Mouse (Mus musculus) hindbrain, embryonic 10.5 days (tissue): ENCODE measurements around the gene Hand2. TPM values are rescaled to one million over a fixed set of nuclear protein-coding genes. Genes with fewer than 3 reads are reported as not detected.

Experiments used
- DNase-seq: peaks from one replicate; pipeline ENCODE4 v3.0.0-alpha.2; 2017; ENCODE audit warnings: low spot score
- H3K27ac ChIP-seq: fragments of 300-500 bp; sonication (generic); 2 replicates; pipeline ENCODE4 v1.5.1; 2016; ENCODE audit warnings: mild to moderate bottlenecking, moderate library complexity
- H3K27me3 ChIP-seq: fragments of 300-500 bp; sonication (generic); 2 replicates; pipeline ENCODE4 v1.6.1; 2016; ENCODE audit warnings: mild to moderate bottlenecking; ENCODE audit not compliant: poor library complexity, insufficient read depth, severe bottlenecking
- H3K36me3 ChIP-seq: fragments of 300-500 bp; sonication (generic); 2 replicates; pipeline ENCODE4 v1.6.1; 2016; ENCODE audit warnings: mild to moderate bottlenecking, moderate library complexity
- H3K4me1 ChIP-seq: fragments of 300-500 bp; sonication (generic); replicated peaks from 2 replicates; pipeline ENCODE4 v1.6.1; 2016; ENCODE audit warnings: mild to moderate bottlenecking
- H3K4me3 ChIP-seq: fragments of 300-500 bp; sonication (generic); 2 replicates; pipeline ENCODE4 v1.5.1; 2016; ENCODE audit warnings: mild to moderate bottlenecking, moderate library complexity
- H3K9me3 ChIP-seq: fragments of 300-500 bp; sonication (generic); 2 replicates; pipeline ENCODE4 v1.6.1; 2016; ENCODE audit warnings: mild to moderate bottlenecking, moderate library complexity
- WGBS: fragments of 180-500 bp; shearing (Covaris S2); methylation state at CpG from one replicate; pipeline ENCODE4 v1.1.7; 2016; 5-methylcytosine and 5-hydroxymethylcytosine counted together
- polyA plus RNA-seq: library from polyadenylated mRNA; unstranded; fragments of >200 nt; fragmentation: Nextera tagmentation; extraction: Ambion mirVana; gene quantifications from 2 replicates; pipeline ENCODE4 v1.2.1, GENCODE M21; 2016

The Hand2 gene
- polyA plus RNA-seq, 1 experiment from 2014 or later = not detected

DNA sequence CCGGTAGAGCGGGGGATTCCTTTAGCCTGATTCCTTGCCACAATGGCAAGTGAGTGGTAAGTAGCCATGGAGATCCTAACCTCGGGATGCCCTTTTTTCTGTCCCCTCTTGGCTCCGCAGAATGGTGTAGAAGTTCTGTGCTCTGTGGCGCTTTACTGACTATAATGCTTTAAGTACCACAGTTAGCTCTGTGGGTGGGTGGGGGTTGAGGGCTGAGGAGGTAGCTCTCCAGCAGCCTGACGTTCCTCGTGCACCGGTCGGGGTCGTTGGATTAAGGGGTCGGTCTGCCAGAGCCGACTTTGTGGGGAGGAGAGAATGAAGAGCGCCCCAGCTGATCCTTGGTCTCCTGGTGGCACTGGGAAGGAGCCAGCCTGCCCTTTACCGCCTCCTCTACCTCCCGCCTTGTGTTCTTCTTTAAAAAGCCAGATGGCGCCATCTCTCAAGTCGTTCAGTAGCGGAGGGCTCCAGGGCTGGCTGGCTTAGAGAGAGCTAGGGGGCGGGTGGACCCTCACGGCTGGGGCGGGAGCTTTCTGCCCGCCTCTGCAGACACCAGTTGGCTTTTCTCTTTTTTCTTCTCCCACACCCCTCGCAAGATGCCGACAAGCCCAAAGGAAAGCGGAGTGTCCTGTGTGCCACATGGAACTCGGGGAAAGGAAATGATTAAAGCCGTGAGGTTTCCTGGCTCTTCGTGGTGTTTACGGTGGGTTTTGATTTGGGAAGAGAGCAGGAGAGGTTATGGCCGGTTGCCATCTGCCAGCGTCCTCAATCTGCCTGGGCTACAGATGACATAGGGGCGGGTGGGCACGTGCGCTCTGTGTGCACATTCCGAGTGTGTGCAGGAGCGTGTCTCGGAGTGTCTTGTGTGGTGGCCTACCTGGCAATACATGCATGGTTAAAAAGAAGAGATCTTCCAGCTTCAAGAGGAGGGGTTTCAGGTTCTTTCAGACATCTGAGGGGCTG is 32.8 kb downstream of the Hand2 start:
- Histone ChIP-seq H3K9me3 (no peaks in the 10 kb centered on the region), H3K27me3 (peaks cover 78% of the 10 kb centered on the region), H3K4me1 (peaks cover 10% of the 10 kb centered on the region; the same call in 1 of the 2 replicates), H3K36me3 (no peaks in the 10 kb centered on the region), H3K27ac (no peak overlapping the region), H3K4me3 (peak overlapping the region; percentile 51)
- peak; percentile 81 for DNase-seq
- 2% methylated on average over 37 of the region's 37 CpGs for WGBS

DNA sequence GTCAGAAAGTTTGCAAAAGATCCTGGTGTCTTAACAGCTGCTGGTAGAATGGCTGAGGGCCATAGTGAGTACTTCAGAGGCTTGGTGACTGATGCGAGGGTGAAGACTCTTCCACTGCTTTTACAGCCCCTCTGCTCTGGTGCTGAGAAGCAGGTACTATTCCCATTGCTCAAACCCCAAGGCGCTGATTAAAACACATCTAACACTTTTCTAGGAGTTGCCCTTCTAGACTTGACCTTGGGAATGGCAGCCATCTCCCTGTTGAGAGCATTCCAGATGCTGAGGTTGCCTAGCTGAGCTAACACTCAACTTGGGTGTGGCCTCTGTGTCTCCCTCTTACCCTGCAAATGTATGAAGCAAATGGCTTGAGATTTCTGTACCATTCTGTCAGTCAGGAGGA is 34.1 kb downstream of the Hand2 start:
- Histone ChIP-seq H3K27me3 (peaks cover 65% of the 10 kb centered on the region), H3K36me3 (no peaks in the 10 kb centered on the region), H3K9me3 (no peaks in the 10 kb centered on the region), H3K4me3 (no peak overlapping the region), H3K4me1 (peaks cover 10% of the 10 kb centered on the region; the same call in 1 of the 2 replicates), H3K27ac (no peak overlapping the region)
- DNase-seq = no peak
- 69% methylated on average over 2 of the region's 2 CpGs for WGBS

DNA sequence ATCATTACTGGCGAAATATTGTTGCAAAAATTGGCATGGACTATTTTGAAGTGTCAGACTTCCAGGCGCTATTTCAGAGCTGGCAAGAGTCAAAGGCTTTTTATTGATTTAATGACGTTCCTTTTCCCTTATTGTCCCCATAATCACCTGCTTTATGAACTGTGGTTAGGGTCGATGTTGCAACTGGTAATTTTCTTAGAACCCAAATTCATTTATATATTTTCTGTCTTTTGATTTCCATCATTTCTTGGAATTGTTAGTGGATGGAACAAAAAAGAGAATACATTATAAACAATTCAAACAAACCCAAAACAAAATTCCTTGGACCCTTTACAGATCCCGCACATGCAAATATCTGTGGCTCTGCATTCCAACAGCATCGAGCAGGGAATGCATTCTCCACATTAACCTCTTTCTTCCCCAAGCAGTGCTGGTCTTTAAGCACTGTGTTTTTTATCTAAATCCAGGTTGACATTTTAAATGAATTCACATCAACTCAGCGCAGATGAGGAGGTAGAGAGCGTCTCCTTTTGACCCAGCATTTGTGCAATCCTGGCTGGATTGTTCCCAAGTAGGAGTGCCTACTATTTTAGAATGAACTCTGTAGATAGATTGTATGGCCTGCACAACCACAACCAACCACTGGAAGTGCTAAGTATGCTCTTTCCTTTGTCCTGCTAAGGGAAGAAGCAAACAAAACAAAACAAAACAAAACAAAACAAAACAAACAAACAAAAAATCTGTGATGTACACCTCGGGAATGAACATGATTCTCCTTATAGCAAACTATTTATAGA is 35.9 kb downstream of the Hand2 start:
- Histone ChIP-seq H3K36me3 (no peaks in the 10 kb centered on the region), H3K27ac (no peak overlapping the region), H3K4me1 (peaks cover 10% of the 10 kb centered on the region; the same call in 1 of the 2 replicates), H3K9me3 (no peaks in the 10 kb centered on the region), H3K4me3 (no peak overlapping the region), H3K27me3 (peaks cover 47% of the 10 kb centered on the region)
- no peak for DNase-seq
- WGBS = 77% methylated on average over 9 of the region's 9 CpGs

DNA sequence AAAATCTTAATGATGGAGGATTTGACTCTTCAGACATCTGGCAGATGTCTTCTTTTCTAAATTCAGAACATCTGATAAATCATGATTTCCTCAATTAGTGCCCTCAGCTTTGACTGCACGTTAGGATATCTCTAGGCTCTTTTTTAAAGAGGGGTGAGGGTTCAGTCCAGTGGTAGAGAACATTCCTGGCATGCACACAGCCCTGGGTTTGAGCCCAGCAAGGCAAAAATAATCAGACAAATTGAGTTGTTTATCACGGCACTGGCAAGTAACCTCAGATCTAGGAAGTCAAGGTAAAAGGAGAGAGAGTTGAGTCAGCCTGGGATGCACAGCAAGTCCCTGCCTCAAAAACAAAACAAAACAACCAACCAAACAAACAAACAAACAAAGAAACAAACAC is 39.7 kb downstream of the Hand2 start:
- Histone ChIP-seq H3K4me3 (no peak overlapping the region), H3K9me3 (0 out of 2 replicates have a peak, but pooled peaks cover 2% of the 10 kb centered on the region), H3K4me1 (no peaks in the 10 kb centered on the region), H3K27me3 (peaks cover 9% of the 10 kb centered on the region), H3K36me3 (no peaks in the 10 kb centered on the region), H3K27ac (no peak overlapping the region)
- WGBS = 62% methylated on average over 2 of the region's 2 CpGs
- no peak for DNase-seq

DNA sequence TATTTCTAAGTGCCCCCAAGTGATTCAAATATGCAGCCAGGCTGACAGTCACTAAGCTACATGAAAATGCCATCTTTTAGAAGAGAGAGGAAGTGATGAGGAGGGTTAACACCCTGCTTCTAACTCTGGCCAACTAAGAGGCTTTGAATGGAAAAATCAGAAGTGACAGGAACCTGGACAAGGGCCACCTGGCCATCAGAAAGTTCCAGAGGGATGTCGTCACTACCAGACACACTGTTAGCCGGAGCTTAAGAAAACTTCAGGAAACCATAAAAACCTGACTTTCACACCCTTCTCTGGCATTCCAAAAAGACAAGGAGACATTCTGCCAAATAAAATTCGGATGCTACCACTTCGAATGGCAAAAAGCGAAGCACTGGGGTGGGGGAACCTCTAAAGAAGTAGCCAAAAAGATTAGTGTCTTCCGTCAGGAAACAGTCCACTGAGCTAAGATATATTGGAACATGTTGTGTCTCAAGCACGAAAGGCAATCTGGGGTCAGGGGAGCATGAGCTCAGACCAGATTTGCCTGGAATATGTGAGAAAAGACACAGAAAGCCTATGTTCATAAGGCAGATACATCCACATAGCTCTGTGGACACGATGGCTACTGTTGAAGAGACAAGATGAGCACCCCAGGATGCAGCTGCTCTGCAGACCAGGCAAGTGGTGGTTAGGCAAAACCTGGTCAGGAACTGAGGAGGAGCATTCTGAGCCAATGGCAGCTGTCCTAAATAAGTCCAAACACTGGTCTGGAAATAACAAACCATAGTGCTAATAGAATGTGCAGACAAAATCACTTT is 40.4 kb downstream of the Hand2 start:
- H3K36me3 ChIP-seq = no peaks in the 10 kb centered on the region
- no peak overlapping the region for H3K27ac ChIP-seq
- DNase-seq = no peak
- H3K4me3 ChIP-seq = no peak overlapping the region
- 0 out of 2 replicates have a peak, but pooled peaks cover 2% of the 10 kb centered on the region for H3K27me3 ChIP-seq
- H3K4me1 ChIP-seq = no peaks in the 10 kb centered on the region
- WGBS = 74% methylated on average over 8 of the region's 8 CpGs
- H3K9me3 ChIP-seq = 0 out of 2 replicates have a peak, but pooled peaks cover 4% of the 10 kb centered on the region

DNA sequence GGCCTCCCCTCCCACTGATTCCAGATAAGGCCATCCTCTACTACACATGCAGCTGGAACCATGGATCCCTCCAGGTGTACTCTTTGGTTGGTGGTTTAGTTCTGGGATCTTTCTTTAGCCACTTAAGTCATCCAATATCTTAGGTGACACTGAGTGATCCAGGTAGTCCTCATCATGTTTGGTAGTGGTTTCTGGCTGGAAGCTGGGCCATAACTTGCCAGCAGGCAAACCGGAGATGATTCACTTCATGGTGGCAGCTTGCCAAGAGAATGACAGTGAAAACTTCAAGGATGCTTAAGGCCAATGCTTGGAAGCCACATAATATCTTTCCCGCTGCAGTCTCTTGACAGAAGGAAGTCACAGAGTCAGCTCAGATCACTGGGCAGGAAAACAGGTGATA is 42.1 kb downstream of the Hand2 start:
- no peaks in the 10 kb centered on the region for H3K36me3 ChIP-seq
- H3K4me1 ChIP-seq = no peaks in the 10 kb centered on the region
- H3K9me3 ChIP-seq = 0 out of 2 replicates have a peak, but pooled peaks cover 4% of the 10 kb centered on the region
- no peaks in the 10 kb centered on the region for H3K27me3 ChIP-seq
- DNase-seq = no peak
- 92% methylated on average over 2 of the region's 2 CpGs for WGBS
- H3K4me3 ChIP-seq = no peak overlapping the region
- H3K27ac ChIP-seq = no peak overlapping the region

DNA sequence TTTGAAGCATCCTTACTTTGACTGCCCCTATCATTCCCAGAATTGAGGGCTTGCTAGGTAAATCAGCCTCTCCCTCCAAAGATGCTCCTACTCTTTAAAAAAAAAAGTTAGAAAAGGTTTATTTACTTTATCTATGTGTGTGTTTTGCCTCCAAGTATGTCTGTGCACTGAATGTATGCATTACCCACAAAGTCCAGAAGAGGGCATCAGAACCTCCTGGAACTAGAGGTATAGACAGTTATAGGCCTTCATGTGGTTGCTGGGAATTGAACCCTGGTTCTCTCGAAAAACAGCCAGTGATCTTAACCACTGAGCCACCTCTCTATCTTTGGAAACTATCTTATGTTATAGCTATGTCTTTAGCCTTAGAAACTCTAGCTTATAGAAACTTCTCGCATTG is 53.3 kb downstream of the Hand2 start:
- 90% methylated on average over 2 of the region's 2 CpGs for WGBS
- Histone ChIP-seq H3K9me3 (no peaks in the 10 kb centered on the region), H3K36me3 (no peaks in the 10 kb centered on the region), H3K27me3 (no peaks in the 10 kb centered on the region), H3K4me1 (no peaks in the 10 kb centered on the region), H3K27ac (no peak overlapping the region), H3K4me3 (no peak overlapping the region)
- no peak for DNase-seq

Other genes with a start within 250 kb of the Hand2 start
- gene Scrg1, start 134.9 kb downstream of the Hand2 start, polyA plus RNA-seq = 0.61 and 0.90 TPM in 2 replicates
- 81.9 and 97.8 TPM in 2 replicates for gene Sap30, start 166.9 kb downstream of the Hand2 start, polyA plus RNA-seq
- 389 and 567 TPM in 2 replicates for gene Hmgb2, start 190.9 kb downstream of the Hand2 start, polyA plus RNA-seq